Mouse (Mus musculus): ENCODE results near the gene Fetub. TPM values are rescaled to one million over a fixed set of nuclear protein-coding genes. Genes with fewer than 3 reads are reported as not detected.

Gene Fetub
- total and polyA plus RNA-seq, 3 experiments: 0.42 to 15.8 (median 1.0) TPM

- Histone ChIP-seq H3K4me1 (ENCODE audit: control insufficient read depth in 1 of 2, insufficient read depth in 2 of 2) (no peaks in the 10 kb centered on the region), H3K9ac (ENCODE audit: insufficient read depth, low read depth) (no peak overlapping the region), H3K4me2 (ENCODE audit: insufficient read depth, low read depth, poor library complexity, severe bottlenecking) (no peak overlapping the region), H3K27ac (ENCODE audit: insufficient read depth, low read depth) (no peak overlapping the region), H3K79me2 (replicated peaks; ENCODE audit: control insufficient read depth, extremely low read depth, insufficient read depth, poor library complexity, severe bottlenecking) (no peaks in the 10 kb centered on the region), H3K36me3 (replicated peaks in 1 of 2; ENCODE audit: control insufficient read depth in 1 of 2, insufficient read depth in 1 of 2, low read length in 1 of 2) (no peaks in the 10 kb centered on the region), H3K9me3 (replicated peaks; ENCODE audit: low read length) (peaks cover 5% of the 10 kb centered on the region), H3K4me3 (replicated peaks in 1 of 3; ENCODE audit: low read depth in 2 of 3, low read length in 2 of 3, poor library complexity in 1 of 3) (no peak overlapping the region), H3K27me3 (replicated peaks) (no peaks in the 10 kb centered on the region)
- no peak for TF ChIP-seq JUND (conservative IDR thresholded peaks at IDR 0.05; ENCODE audit: low read depth, low read length)
- TF ChIP-seq ETS1 (conservative IDR thresholded peaks at IDR 0.05; ENCODE audit: low read depth, low read length): no peak
- no peak for TF ChIP-seq GABPA (IDR thresholded peaks at IDR 0.05; ENCODE audit: insufficient replicate concordance, low read depth, low read length)
- no peak for TF ChIP-seq TCF12 (IDR thresholded peaks at IDR 0.05; ENCODE audit: low read depth, low read length)
- TF ChIP-seq MEF2A (IDR thresholded peaks at IDR 0.05; ENCODE audit: borderline replicate concordance, low read depth, low read length): no peak
- no peak for TF ChIP-seq MAX (IDR thresholded peaks at IDR 0.05; ENCODE audit: low read length)
- TF ChIP-seq MAZ (IDR thresholded peaks at IDR 0.05; ENCODE audit: low read depth, low read length): no peak
- no peak for TF ChIP-seq MAFK (IDR thresholded peaks at IDR 0.05; ENCODE audit: insufficient replicate concordance, low read length)
- no peak for TF ChIP-seq KAT2A (IDR thresholded peaks at IDR 0.05; ENCODE audit: insufficient replicate concordance, low read length)
- TF ChIP-seq ZNF384 (IDR thresholded peaks at IDR 0.05; ENCODE audit: low read depth, low read length): no peak
- no peak for TF ChIP-seq MXI1 (IDR thresholded peaks at IDR 0.05; ENCODE audit: low read depth, low read length)
- no peak for TF ChIP-seq POLR2A (IDR thresholded peaks at IDR 0.05; ENCODE audit: low read depth, low read length)
- no peak for TF ChIP-seq POLR2AphosphoS2 (IDR thresholded peaks at IDR 0.05; ENCODE audit: low read depth, low read length)
- TF ChIP-seq HCFC1 (IDR thresholded peaks at IDR 0.05; ENCODE audit: low read depth, low read length): no peak
- no peak for TF ChIP-seq NRF1 (IDR thresholded peaks at IDR 0.05; ENCODE audit: low read depth, low read length)
- no peak for TF ChIP-seq JUN (IDR thresholded peaks at IDR 0.05; ENCODE audit: insufficient read depth, low read depth, low read length)
- no peak for TF ChIP-seq CHD1 (IDR thresholded peaks at IDR 0.05; ENCODE audit: low read depth, low read length)
- DNase-seq (ENCODE audit: extremely low read depth): no peak
- in situ Hi-C loops (cut with MboI; ENCODE audit: low pct_ligation_motif_present, low pct_unique_long_range_greater_than_20kb, low sequenced_read_pairs) (no loop called here), dilution Hi-C loops (cut with MboI; ENCODE audit: extremely low pct_ligation_motif_present, extremely low pct_unique_long_range_greater_than_20kb, low sequenced_read_pairs) (no loop called here)
These were observed 6.1 kb upstream of the Fetub start for GRCm38 (mm10) chr16:22911986-22912385.

DNA sequence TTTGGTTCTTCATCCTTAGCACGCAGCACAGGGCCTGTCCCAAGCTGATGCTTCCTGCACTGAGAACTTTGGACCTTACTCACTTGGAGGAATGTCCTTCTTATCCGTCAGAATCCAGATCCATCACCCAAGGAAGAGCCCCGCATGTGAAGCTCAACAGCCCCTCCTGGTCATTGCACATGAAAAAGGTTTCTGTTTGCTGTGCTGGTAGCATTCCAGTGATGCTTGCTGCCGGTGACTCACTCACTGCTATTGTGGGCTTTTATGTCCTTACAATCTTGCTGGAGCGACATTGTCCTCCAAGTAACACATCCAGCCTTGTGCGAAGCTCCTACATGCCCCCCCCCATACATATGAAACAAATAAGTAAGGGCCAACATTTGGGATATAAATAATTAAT lies 5.2 kb upstream of the Fetub start:
- no peak overlapping the region for H3K4me2 ChIP-seq (ENCODE audit: insufficient read depth, low read depth, poor library complexity, severe bottlenecking)
- no peak overlapping the region for H3K4me3 ChIP-seq (replicated peaks in 1 of 3; ENCODE audit: low read depth in 2 of 3, low read length in 2 of 3, poor library complexity in 1 of 3)
- H3K4me1 ChIP-seq (ENCODE audit: control insufficient read depth in 1 of 2, insufficient read depth in 2 of 2): no peaks in the 10 kb centered on the region
- no peaks in the 10 kb centered on the region for H3K79me2 ChIP-seq (replicated peaks; ENCODE audit: control insufficient read depth, extremely low read depth, insufficient read depth, poor library complexity, severe bottlenecking)
- no peaks in the 10 kb centered on the region for H3K36me3 ChIP-seq (replicated peaks in 1 of 2; ENCODE audit: control insufficient read depth in 1 of 2, insufficient read depth in 1 of 2, low read length in 1 of 2)
- no peak for TF ChIP-seq MAFK (IDR thresholded peaks at IDR 0.05; ENCODE audit: insufficient replicate concordance, low read length)
- no peak for TF ChIP-seq NRF1 (IDR thresholded peaks at IDR 0.05; ENCODE audit: low read depth, low read length)
- no peak for TF ChIP-seq ETS1 (conservative IDR thresholded peaks at IDR 0.05; ENCODE audit: low read depth, low read length)
- no peak for TF ChIP-seq CTCF (conservative IDR thresholded peaks at IDR 0.05 in 1 of 2, IDR thresholded peaks at IDR 0.05 in 1 of 2; ENCODE audit: low read depth in 2 of 2, low read length in 2 of 2)
- TF ChIP-seq POLR2AphosphoS2 (IDR thresholded peaks at IDR 0.05; ENCODE audit: low read depth, low read length): no peak
- TF ChIP-seq EP300 (IDR thresholded peaks at IDR 0.05; ENCODE audit: low read length): no peak
- no peak overlapping the region for H3K27ac ChIP-seq (ENCODE audit: insufficient read depth, low read depth)
- in situ Hi-C loops (cut with MboI; ENCODE audit: low pct_ligation_motif_present, low pct_unique_long_range_greater_than_20kb, low sequenced_read_pairs): no loop called here
- no peaks in the 10 kb centered on the region for H3K27me3 ChIP-seq (replicated peaks)
- dilution Hi-C loops (cut with MboI; ENCODE audit: extremely low pct_ligation_motif_present, extremely low pct_unique_long_range_greater_than_20kb, low sequenced_read_pairs): no loop called here
- peaks cover 5% of the 10 kb centered on the region for H3K9me3 ChIP-seq (replicated peaks; ENCODE audit: low read length)
- H3K9ac ChIP-seq (ENCODE audit: insufficient read depth, low read depth): no peak overlapping the region
- no peak for DNase-seq (ENCODE audit: extremely low read depth)
